Mouse (Mus musculus): Measurements from ENCODE around the gene Osbpl2. TPM values are rescaled to one million over a fixed set of nuclear protein-coding genes. Genes with fewer than 3 reads are reported as not detected.

Osbpl2 gene
- total and polyA plus RNA-seq, 3 experiments = 13.3 to 25.5 TPM; not detected in 1

DNA sequence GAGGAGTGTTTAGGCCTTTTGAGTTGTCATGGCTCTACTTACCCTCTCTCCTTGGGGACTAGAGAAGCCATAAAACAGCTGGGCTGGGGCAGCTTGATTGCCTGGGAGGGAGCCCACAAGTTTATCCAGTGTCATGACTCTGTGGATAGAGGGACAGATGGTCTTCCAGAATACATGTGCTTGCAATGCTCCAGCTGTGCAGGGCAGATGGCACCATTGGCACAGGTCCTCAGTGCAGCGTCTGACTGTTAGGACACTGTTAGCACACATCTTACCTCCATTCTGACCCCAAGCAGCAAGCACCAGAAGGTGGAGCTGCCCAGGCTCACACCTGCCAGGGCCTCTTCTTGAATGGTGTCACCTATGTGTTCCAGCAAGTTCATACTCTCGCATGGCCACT, 46.7 kb downstream of the Osbpl2 start:
- H3K36me3 ChIP-seq (ENCODE audit: control insufficient read depth in 1 of 2, insufficient read depth in 2 of 2, low read length in 2 of 2) = peaks cover 2 to 11% of the 10 kb centered on the region in 2 experiments; a peak in 3 of 4 replicates
- no peak overlapping the region for H3K4me3 ChIP-seq (ENCODE audit: control insufficient read depth in 1 of 2, insufficient read depth in 1 of 2, low read depth in 2 of 2, low read length in 2 of 2)
- no peak for DNase-seq (ENCODE audit: low read depth, low spot score)
- no peak overlapping the region for H3K9ac ChIP-seq (ENCODE audit: control insufficient read depth, low read depth, low read length, poor library complexity, severe bottlenecking)
- H3K27ac ChIP-seq (ENCODE audit: control insufficient read depth, low read depth, low read length) = no peak overlapping the region
- no peaks in the 10 kb centered on the region for H3K27me3 ChIP-seq (ENCODE audit: control insufficient read depth in 1 of 2, insufficient read depth in 2 of 2, low read length in 2 of 2)
- TF ChIP-seq POLR2A (IDR thresholded peaks at IDR 0.05; ENCODE audit: control insufficient read depth in 1 of 2, insufficient read depth in 1 of 2, low read depth in 1 of 2, low read length in 2 of 2, poor library complexity in 1 of 2) (no peak), SIN3A (IDR thresholded peaks at IDR 0.05; ENCODE audit: low read length) (no peak), KAT2A (conservative IDR thresholded peaks at IDR 0.05; ENCODE audit: low read depth, low read length) (no peak), CTCF (IDR thresholded peaks at IDR 0.05 in 2 of 3, conservative IDR thresholded peaks at IDR 0.05 in 1 of 3; ENCODE audit: control insufficient read depth in 1 of 3, insufficient read depth in 1 of 3, low read depth in 2 of 3, low read length in 3 of 3, poor library complexity in 1 of 3, severe bottlenecking in 1 of 3) (no peak), NRF1 (IDR thresholded peaks at IDR 0.05; ENCODE audit: insufficient read depth, low read depth, low read length, poor library complexity, severe bottlenecking) (no peak), ZNF384 (IDR thresholded peaks at IDR 0.05; ENCODE audit: low read depth, low read length) (no peak), RAD21 (IDR thresholded peaks at IDR 0.05; ENCODE audit: low read depth, low read length) (no peak), TAL1 (IDR thresholded peaks at IDR 0.05; ENCODE audit: low read length) (no peak), USF1 (IDR thresholded peaks at IDR 0.05; ENCODE audit: low read depth, low read length) (no peak), ETS1 (IDR thresholded peaks at IDR 0.05; ENCODE audit: low read depth, low read length) (no peak), UBTF (IDR thresholded peaks at IDR 0.05; ENCODE audit: borderline replicate concordance, insufficient read depth, low read depth, low read length) (no peak), RCOR1 (IDR thresholded peaks at IDR 0.05; ENCODE audit: low read depth, low read length) (no peak), ZKSCAN1 (IDR thresholded peaks at IDR 0.05; ENCODE audit: low read depth, low read length) (no peak)
- H3K4me1 ChIP-seq (ENCODE audit: control insufficient read depth in 1 of 2, insufficient read depth in 2 of 2, low read length in 2 of 2) = peaks cover 0 to 17% of the 10 kb centered on the region in 2 experiments; a peak in 2 of 4 replicates
- peaks cover under 1% of the 10 kb centered on the region; the same call in 1 of the 2 replicates for H3K79me2 ChIP-seq (ENCODE audit: control insufficient read depth, insufficient read depth, low read length, poor library complexity)
- H3K9me3 ChIP-seq (replicated peaks; ENCODE audit: insufficient read depth, low read length) = no peaks in the 10 kb centered on the region

DNA sequence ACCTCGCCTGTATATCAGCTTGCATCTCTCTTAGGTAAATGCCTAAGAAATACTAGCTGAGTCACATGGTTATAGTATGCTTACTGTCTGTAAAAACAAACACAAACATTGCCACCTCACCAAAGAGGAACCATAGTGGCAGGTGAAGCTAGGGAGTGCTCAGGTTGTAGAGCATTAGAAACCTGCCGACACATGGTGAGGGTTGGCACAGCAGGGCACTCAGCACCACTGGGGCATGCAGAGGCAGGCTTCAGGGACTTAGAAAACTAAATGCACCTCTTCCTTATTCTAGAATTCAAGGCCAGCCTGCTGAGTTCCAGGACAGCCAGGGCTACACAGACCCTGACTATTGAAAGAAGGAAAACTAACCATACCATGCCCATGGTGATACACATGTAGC, 47.8 kb downstream of the Osbpl2 start:
- H3K79me2 ChIP-seq (ENCODE audit: control insufficient read depth, insufficient read depth, low read length, poor library complexity) = peaks cover 7% of the 10 kb centered on the region
- no peak overlapping the region for H3K4me3 ChIP-seq (ENCODE audit: control insufficient read depth in 1 of 2, insufficient read depth in 1 of 2, low read depth in 2 of 2, low read length in 2 of 2)
- H3K36me3 ChIP-seq (ENCODE audit: control insufficient read depth in 1 of 2, insufficient read depth in 2 of 2, low read length in 2 of 2) = peaks cover 1 to 9% of the 10 kb centered on the region in 2 experiments; a peak in 3 of 4 replicates
- DNase-seq (ENCODE audit: low read depth, low spot score) = no peak
- H3K9me3 ChIP-seq (replicated peaks; ENCODE audit: insufficient read depth, low read length) = no peaks in the 10 kb centered on the region
- H3K27ac ChIP-seq (ENCODE audit: control insufficient read depth, low read depth, low read length) = no peak overlapping the region
- TF ChIP-seq MEF2A (IDR thresholded peaks at IDR 0.05; ENCODE audit: extremely low read depth, insufficient replicate concordance, low read depth, low read length, poor library complexity, severe bottlenecking) = no peak
- no peak for TF ChIP-seq CHD1 (IDR thresholded peaks at IDR 0.05; ENCODE audit: low read depth, low read length)
- no peaks in the 10 kb centered on the region for H3K27me3 ChIP-seq (ENCODE audit: control insufficient read depth in 1 of 2, insufficient read depth in 2 of 2, low read length in 2 of 2)
- H3K4me1 ChIP-seq (ENCODE audit: control insufficient read depth in 1 of 2, insufficient read depth in 2 of 2, low read length in 2 of 2) = peaks cover 0 to 13% of the 10 kb centered on the region in 2 experiments; a peak in 2 of 4 replicates
- no peak overlapping the region for H3K9ac ChIP-seq (ENCODE audit: control insufficient read depth, low read depth, low read length, poor library complexity, severe bottlenecking)

Measured in MEL (cell line).